ENCODE assay signal across 26 mouse cellular contexts in genomic region chr3:96867863-96868262, GRCm38 (mm10). TPM values are rescaled to one million over a fixed set of nuclear protein-coding genes. Genes with fewer than 3 reads are reported as not detected.
DNase-seq lines count a peak whose midpoint lies in the region; ATAC-seq lines count a peak whose summit lies in the region.
"Had no signal": no experiment of that assay in that cellular context is flagged by ENCODE, and none has a peak within 500 bp of the region (broad histone marks: within the 10 kb centered on the region; RNA-seq: fewer than 3 reads in every experiment).

No protein-coding gene starts in this region.

- WGBS in kidney, embryonic 15.5 days: 84% methylated on average over 3 of the region's 3 CpGs
- 92% methylated on average over 3 of the region's 3 CpGs for whole genome bisulfite sequencing in limb, embryonic 15.5 days
- WGBS in limb, embryonic 10.5 days: 92% methylated on average over 3 of the region's 3 CpGs

- no peaks in the 10 kb centered on the region for H3K27me3 ChIP-seq in kidney, embryonic 15.5 days
- H3K27me3 ChIP-seq in limb, embryonic 15.5 days: no peaks in the 10 kb centered on the region
- no peaks in the 10 kb centered on the region for H3K27me3 ChIP-seq in limb, embryonic 10.5 days (ENCODE audit: low read depth, poor library complexity, severe bottlenecking)
- H3K27me3 ChIP-seq: embryonic facial prominence, embryonic 12.5 days; forebrain, embryonic 13.5 days; forebrain, embryonic 15.5 days had no signal

- H3K4me3 ChIP-seq in kidney, embryonic 15.5 days (replicated peaks): no peak overlapping the region
- no peak overlapping the region for H3K4me3 ChIP-seq in limb, embryonic 15.5 days
- H3K4me3 ChIP-seq in limb, embryonic 10.5 days: no peak overlapping the region
- H3K4me3 ChIP-seq: embryonic facial prominence, embryonic 10.5 days; embryonic facial prominence, embryonic 12.5 days; forebrain, embryonic 13.5 days; forebrain, embryonic 15.5 days had no signal

- ATAC-seq in kidney, embryonic 15.5 days (replicated peaks; ENCODE audit: low FRiP score): no peak
- 0 out of 2 replicates have a peak, but pooled peaks have one; percentile 65 for ATAC-seq in limb, embryonic 15.5 days (ENCODE audit: insufficient number of reproducible peaks, low FRiP score, low TSS enrichment, low read depth)
- ATAC-seq in megakaryocyte-erythroid progenitor cell, adult 5-6 weeks (replicated peaks; ENCODE audit: low FRiP score, low TSS enrichment, poor library complexity, severe bottlenecking): 0 out of 2 replicates have a peak, but pooled peaks have one; percentile 30
- ATAC-seq: forebrain, embryonic 13.5 days; forebrain, embryonic 15.5 days had no signal

- no peak overlapping the region for H3K9ac ChIP-seq in kidney, embryonic 15.5 days
- no peak overlapping the region for H3K9ac ChIP-seq in limb, embryonic 15.5 days
- H3K9ac ChIP-seq: embryonic facial prominence, embryonic 12.5 days; forebrain, embryonic 13.5 days; forebrain, embryonic 15.5 days had no signal

- no peaks in the 10 kb centered on the region for H3K4me1 ChIP-seq in kidney, embryonic 15.5 days
- no peaks in the 10 kb centered on the region for H3K4me1 ChIP-seq in limb, embryonic 15.5 days
- no peaks in the 10 kb centered on the region for H3K4me1 ChIP-seq in limb, embryonic 10.5 days
- H3K4me1 ChIP-seq: embryonic facial prominence, embryonic 10.5 days; embryonic facial prominence, embryonic 12.5 days; forebrain, embryonic 13.5 days; forebrain, embryonic 15.5 days had no signal

- H3K27ac ChIP-seq in kidney, embryonic 15.5 days: no peak overlapping the region
- no peak overlapping the region for H3K27ac ChIP-seq in limb, embryonic 15.5 days
- no peak overlapping the region for H3K27ac ChIP-seq in limb, embryonic 10.5 days
- H3K27ac ChIP-seq: embryonic facial prominence, embryonic 10.5 days; embryonic facial prominence, embryonic 12.5 days; forebrain, embryonic 13.5 days; forebrain, embryonic 15.5 days had no signal

- no peaks in the 10 kb centered on the region for H3K9me3 ChIP-seq in kidney, embryonic 15.5 days (replicated peaks)
- H3K9me3 ChIP-seq in limb, embryonic 15.5 days: no peaks in the 10 kb centered on the region
- no peaks in the 10 kb centered on the region for H3K9me3 ChIP-seq in limb, embryonic 10.5 days (replicated peaks)
- H3K9me3 ChIP-seq: embryonic facial prominence, embryonic 10.5 days; embryonic facial prominence, embryonic 12.5 days; forebrain, embryonic 13.5 days; forebrain, embryonic 15.5 days had no signal

- peak; percentile 1 for DNase-seq in kidney, adult 11 months
- no peak for DNase-seq in limb, embryonic 10.5 days (ENCODE audit: low spot score)
- DNase-seq in testis, postnatal 10 days (ENCODE audit: low spot score): peak; percentile 26
- DNase-seq in testis, postnatal 14 days (ENCODE audit: low spot score): no peak
- no peak for DNase-seq in cerebellum, adult 11 months
- DNase-seq: adrenal gland, adult 2 months; adrenal gland, postnatal 10 days; adrenal gland, postnatal 25 days; cerebellum, adult 11-12 months; cerebellum, adult 2 months; cerebellum, adult 9-10 months; cerebellum, postnatal 10 days; cerebellum, postnatal 25 days had no signal

- H3K36me3 ChIP-seq in kidney, embryonic 15.5 days: peaks cover 51% of the 10 kb centered on the region
- peaks cover 47% of the 10 kb centered on the region for H3K36me3 ChIP-seq in limb, embryonic 15.5 days
- H3K36me3 ChIP-seq in limb, embryonic 10.5 days: peaks cover 52% of the 10 kb centered on the region

- H3K4me2 ChIP-seq in kidney, embryonic 15.5 days: no peak overlapping the region
- H3K4me2 ChIP-seq in limb, embryonic 15.5 days: no peak overlapping the region
- H3K4me2 ChIP-seq: embryonic facial prominence, embryonic 12.5 days; forebrain, embryonic 13.5 days; forebrain, embryonic 15.5 days had no signal

RNA-seq across cellular contexts. Expression of gene Gja5, which starts 36.6 kb away (rescaled TPM):
- polyA plus RNA-seq in kidney, embryonic 15.5 days (2015; fragmentation: Nextera tagmentation; extraction: Ambion mirVana): 24.3 and 25.1 TPM in 2 replicates
- 26.0 and 29.3 TPM in 2 replicates for polyA plus RNA-seq in limb, embryonic 15.5 days (2015; fragmentation: Nextera tagmentation; extraction: Ambion mirVana)
- 11.3 and 14.0 TPM in 2 replicates for polyA plus RNA-seq in limb, embryonic 10.5 days (2016; fragmentation: Nextera tagmentation; extraction: Ambion mirVana)
- total RNA-seq in megakaryocyte-erythroid progenitor cell, adult 5-6 weeks (2014; fragmentation: Nextera tagmentation): not detected in 2 replicates
- not detected in 2 replicates for total RNA-seq in megakaryocyte-erythroid progenitor cell, adult 5-6 weeks (2017)

RNA-seq across cellular contexts. Expression of gene Gpr89, which starts 37.3 kb away (rescaled TPM):
- 44.0 and 44.2 TPM in 2 replicates for polyA plus RNA-seq in kidney, embryonic 15.5 days (2015; fragmentation: Nextera tagmentation; extraction: Ambion mirVana)
- 40.2 and 40.5 TPM in 2 replicates for polyA plus RNA-seq in limb, embryonic 15.5 days (2015; fragmentation: Nextera tagmentation; extraction: Ambion mirVana)
- polyA plus RNA-seq in limb, embryonic 10.5 days (2016; fragmentation: Nextera tagmentation; extraction: Ambion mirVana): 35.9 and 36.5 TPM in 2 replicates
- total RNA-seq in megakaryocyte-erythroid progenitor cell, adult 5-6 weeks (2014; fragmentation: Nextera tagmentation): 28.0 and 28.6 TPM in 2 replicates
- 28.5 and 35.0 TPM in 2 replicates for total RNA-seq in megakaryocyte-erythroid progenitor cell, adult 5-6 weeks (2017)

RNA-seq across cellular contexts. Expression of gene Cd160, which starts 38.7 kb away (rescaled TPM):
- polyA plus RNA-seq in kidney, embryonic 15.5 days (2015; fragmentation: Nextera tagmentation; extraction: Ambion mirVana): 0.09 and 0.16 TPM in 2 replicates
- 0.14 and 0.20 TPM in 2 replicates for polyA plus RNA-seq in limb, embryonic 15.5 days (2015; fragmentation: Nextera tagmentation; extraction: Ambion mirVana)
- polyA plus RNA-seq in limb, embryonic 10.5 days (2016; fragmentation: Nextera tagmentation; extraction: Ambion mirVana): 0.13 TPM in 1 of 2 replicates, not detected in the other
- 0.76 and 3.2 TPM in 2 replicates for total RNA-seq in megakaryocyte-erythroid progenitor cell, adult 5-6 weeks (2014; fragmentation: Nextera tagmentation)
- 0.46 and 2.0 TPM in 2 replicates for total RNA-seq in megakaryocyte-erythroid progenitor cell, adult 5-6 weeks (2017)
- total RNA-seq: adrenal gland, adult 2 months; adrenal gland, postnatal 25 days had no signal
- polyA plus RNA-seq: brain, embryonic 14.5 days; cerebellum, adult 2 months; cortical plate, adult 2 months; forebrain, embryonic 11.5 days had no signal

RNA-seq across cellular contexts. Expression of gene Pdzk1, which starts 38.8 kb away (rescaled TPM):
- polyA plus RNA-seq in kidney, embryonic 15.5 days (2015; fragmentation: Nextera tagmentation; extraction: Ambion mirVana): 125 and 138 TPM in 2 replicates
- 0.06 TPM in 1 of 2 replicates, not detected in the other for polyA plus RNA-seq in limb, embryonic 15.5 days (2015; fragmentation: Nextera tagmentation; extraction: Ambion mirVana)
- not detected in 2 replicates for polyA plus RNA-seq in limb, embryonic 10.5 days (2016; fragmentation: Nextera tagmentation; extraction: Ambion mirVana)
- not detected in 2 replicates for total RNA-seq in megakaryocyte-erythroid progenitor cell, adult 5-6 weeks (2014; fragmentation: Nextera tagmentation)
- total RNA-seq in megakaryocyte-erythroid progenitor cell, adult 5-6 weeks (2017): not detected in 2 replicates
- total RNA-seq: adrenal gland, postnatal 25 days had no signal
- polyA plus RNA-seq: adrenal gland, adult 2 months; C2C12; embryonic facial prominence, embryonic 12.5 days; embryonic facial prominence, embryonic 14.5 days; forebrain, embryonic 11.5 days; forebrain, embryonic 13.5 days had no signal

RNA-seq across cellular contexts. Expression of gene Gja8, which starts 58.0 kb away (rescaled TPM):
- 0.09 and 0.18 TPM in 2 replicates for polyA plus RNA-seq in kidney, embryonic 15.5 days (2015; fragmentation: Nextera tagmentation; extraction: Ambion mirVana)
- not detected in 2 replicates for polyA plus RNA-seq in limb, embryonic 15.5 days (2015; fragmentation: Nextera tagmentation; extraction: Ambion mirVana)
- 0.03 TPM in 1 of 2 replicates, not detected in the other for polyA plus RNA-seq in limb, embryonic 10.5 days (2016; fragmentation: Nextera tagmentation; extraction: Ambion mirVana)
- not detected in 2 replicates for total RNA-seq in megakaryocyte-erythroid progenitor cell, adult 5-6 weeks (2014; fragmentation: Nextera tagmentation)
- not detected in 2 replicates for total RNA-seq in megakaryocyte-erythroid progenitor cell, adult 5-6 weeks (2017)
- total RNA-seq: adrenal gland, adult 2 months; adrenal gland, postnatal 10 days; adrenal gland, postnatal 25 days; adrenal gland, postnatal 4 days had no signal
- polyA plus RNA-seq: adrenal gland, adult 2 months; brain, embryonic 14.5 days; C2C12; cerebellum, adult 2 months; cortical plate, adult 2 months; embryonic facial prominence, embryonic 14.5 days; forebrain, embryonic 11.5 days; forebrain, embryonic 13.5 days had no signal

Comparison
In these comparisons a context has a peak if more than half of its experiments do, and no peak if none do; other contexts are left out.
1. DNase-seq: peak in kidney, adult 11 months (single experiment) and testis, postnatal 10 days (single experiment); none in limb, embryonic 10.5 days (single experiment), testis, postnatal 14 days (single experiment) and cerebellum, adult 11 months (single experiment).